Mouse (Mus musculus): ENCODE measurements around the gene Ctnna3. TPM values are rescaled to one million over a fixed set of nuclear protein-coding genes. Genes with fewer than 3 reads are reported as not detected.

Gene Ctnna3
- polyA plus RNA-seq, 1 experiment from 2014 or later = 0.90 TPM

DNA sequence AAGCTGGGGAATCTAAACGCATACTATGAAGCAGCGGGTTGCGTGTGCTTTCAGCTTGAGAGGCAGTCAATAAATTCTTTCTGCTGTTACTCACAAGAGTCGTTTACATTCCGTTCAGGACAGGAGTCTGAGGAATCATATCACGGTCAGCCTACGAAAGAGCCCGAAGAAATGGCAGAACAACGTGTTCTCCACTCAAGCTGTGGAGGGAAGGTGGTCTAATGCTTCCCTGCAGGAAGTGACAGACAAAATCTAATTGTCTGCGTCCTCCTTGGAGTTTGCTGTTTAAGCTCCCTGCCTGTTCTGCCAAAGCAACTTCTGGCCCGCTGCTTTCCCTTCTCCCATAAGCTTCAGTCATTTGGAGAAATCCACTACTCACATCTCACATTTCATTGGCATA, 548.2 kb downstream of the Ctnna3 start:
- no peak for ATAC-seq (ENCODE audit: insufficient number of reproducible peaks, insufficient read depth, low FRiP score, low TSS enrichment, low read depth)
- peaks cover 6% of the 10 kb centered on the region; the same call in 1 of the 2 replicates for H3K4me1 ChIP-seq
- peak overlapping the region; percentile 51 for H3K4me2 ChIP-seq
- H3K9ac ChIP-seq = no peak overlapping the region
- H3K36me3 ChIP-seq = no peaks in the 10 kb centered on the region
- H3K27ac ChIP-seq = no peak overlapping the region
- H3K9me3 ChIP-seq = no peaks in the 10 kb centered on the region
- peak overlapping the region; percentile 26 for H3K4me3 ChIP-seq
- no peaks in the 10 kb centered on the region for H3K27me3 ChIP-seq
- WGBS = 34% methylated on average over 11 of the region's 11 CpGs

GRCm38 (mm10) chr10:63978535-63978934, 548.6 kb downstream of the Ctnna3 start:
- H3K27me3 ChIP-seq = no peaks in the 10 kb centered on the region
- 40% methylated on average over 3 of the region's 3 CpGs for WGBS
- no peak overlapping the region for H3K9ac ChIP-seq
- no peaks in the 10 kb centered on the region for H3K36me3 ChIP-seq
- peaks cover 6% of the 10 kb centered on the region; the same call in 1 of the 2 replicates for H3K4me1 ChIP-seq
- H3K27ac ChIP-seq = no peak overlapping the region
- ATAC-seq (ENCODE audit: insufficient number of reproducible peaks, insufficient read depth, low FRiP score, low TSS enrichment, low read depth) = no peak
- no peaks in the 10 kb centered on the region for H3K9me3 ChIP-seq
- peak overlapping the region; percentile 51 for H3K4me2 ChIP-seq
- no peak overlapping the region for H3K4me3 ChIP-seq

GRCm38 (mm10) chr10:63978969-63979368, 549.1 kb downstream of the Ctnna3 start:
- H3K27ac ChIP-seq = no peak overlapping the region
- WGBS = 81% methylated on average over 5 of the region's 5 CpGs

GRCm38 (mm10) chr10:63979410-63979809, 549.5 kb downstream of the Ctnna3 start:
- Histone ChIP-seq H3K9ac (no peak overlapping the region), H3K27ac (no peak overlapping the region), H3K4me2 (no peak overlapping the region), H3K27me3 (no peaks in the 10 kb centered on the region), H3K36me3 (no peaks in the 10 kb centered on the region), H3K4me1 (peaks cover 6% of the 10 kb centered on the region; the same call in 1 of the 2 replicates), H3K9me3 (no peaks in the 10 kb centered on the region), H3K4me3 (no peak overlapping the region)
- WGBS = 82% methylated on average over 2 of the region's 2 CpGs
- ATAC-seq (ENCODE audit: insufficient number of reproducible peaks, insufficient read depth, low FRiP score, low TSS enrichment, low read depth) = no peak

More at GRCm38 (mm10) chr10:63978969-63979368, 549.1 kb downstream of the Ctnna3 start:
- Histone ChIP-seq H3K9me3 (no peaks in the 10 kb centered on the region), H3K36me3 (no peaks in the 10 kb centered on the region), H3K4me3 (no peak overlapping the region), H3K9ac (no peak overlapping the region), H3K4me1 (peaks cover 6% of the 10 kb centered on the region; the same call in 1 of the 2 replicates), H3K27me3 (no peaks in the 10 kb centered on the region), H3K4me2 (no peak overlapping the region)
- no peak for ATAC-seq (ENCODE audit: insufficient number of reproducible peaks, insufficient read depth, low FRiP score, low TSS enrichment, low read depth)

DNA sequence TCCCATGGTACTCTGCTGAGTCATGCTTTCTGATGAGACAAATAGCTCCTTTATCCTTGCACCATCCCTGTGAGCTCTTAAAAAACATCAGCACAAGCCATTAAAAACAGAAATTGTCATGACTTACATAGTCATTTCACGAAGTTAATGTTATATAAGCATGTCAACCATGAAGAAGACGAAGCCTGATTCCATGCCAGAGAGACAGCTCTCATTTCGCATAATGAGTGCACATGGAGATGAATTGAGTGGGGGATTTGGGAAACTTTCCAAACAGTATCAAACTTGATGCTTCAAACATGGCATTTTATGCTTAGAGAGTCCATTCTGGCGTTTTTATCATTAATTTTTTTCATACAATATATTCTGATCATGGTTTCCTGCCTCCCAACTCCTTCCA, 555.7 kb downstream of the Ctnna3 start:
- Histone ChIP-seq H3K36me3 (no peaks in the 10 kb centered on the region), H3K9me3 (no peaks in the 10 kb centered on the region), H3K27me3 (no peaks in the 10 kb centered on the region), H3K9ac (no peak overlapping the region), H3K27ac (no peak overlapping the region), H3K4me3 (no peak overlapping the region), H3K4me1 (no peaks in the 10 kb centered on the region), H3K4me2 (no peak overlapping the region)
- ATAC-seq (ENCODE audit: insufficient number of reproducible peaks, insufficient read depth, low FRiP score, low TSS enrichment, low read depth) = no peak
- 58% methylated on average over 4 of the region's 4 CpGs for WGBS

DNA sequence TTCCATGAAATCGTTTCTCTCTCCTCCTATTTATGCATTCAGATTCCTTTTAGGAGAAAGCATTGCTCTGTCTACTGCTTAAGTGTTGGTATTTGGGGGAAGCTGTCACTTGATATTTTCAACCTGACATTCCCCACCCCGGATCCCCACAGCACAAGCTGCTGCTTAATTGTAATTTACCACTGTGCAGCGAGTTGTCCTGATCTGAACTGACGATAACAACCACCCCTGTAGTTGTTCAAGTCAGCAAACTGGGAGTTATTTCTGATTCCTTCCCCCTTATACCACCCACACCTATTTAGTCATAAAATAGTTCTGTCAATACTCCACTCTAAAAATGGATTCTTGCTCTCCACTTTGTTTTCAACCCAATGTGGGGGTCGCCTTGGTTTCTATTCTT, 564.4 kb downstream of the Ctnna3 start:
- Histone ChIP-seq H3K4me3 (no peak overlapping the region), H3K36me3 (no peaks in the 10 kb centered on the region), H3K27ac (no peak overlapping the region), H3K27me3 (no peaks in the 10 kb centered on the region), H3K9me3 (no peaks in the 10 kb centered on the region), H3K4me1 (no peaks in the 10 kb centered on the region), H3K9ac (no peak overlapping the region), H3K4me2 (no peak overlapping the region)
- 79% methylated on average over 5 of the region's 5 CpGs for whole genome bisulfite sequencing
- no peak for ATAC-seq (ENCODE audit: insufficient number of reproducible peaks, insufficient read depth, low FRiP score, low TSS enrichment, low read depth)

- H3K27ac ChIP-seq = no peak overlapping the region
- H3K36me3 ChIP-seq = no peaks in the 10 kb centered on the region
- no peaks in the 10 kb centered on the region for H3K27me3 ChIP-seq
- no peak for ATAC-seq (ENCODE audit: insufficient number of reproducible peaks, insufficient read depth, low FRiP score, low TSS enrichment, low read depth)
- H3K9ac ChIP-seq = no peak overlapping the region
- no peaks in the 10 kb centered on the region for H3K9me3 ChIP-seq
- H3K4me3 ChIP-seq = no peak overlapping the region
- 72% methylated on average over 6 of the region's 6 CpGs for WGBS
- no peaks in the 10 kb centered on the region for H3K4me1 ChIP-seq
- H3K4me2 ChIP-seq = no peak overlapping the region
Measured at GRCm38 (mm10) chr10:64001531-64001930, 571.6 kb downstream of the Ctnna3 start.

DNA sequence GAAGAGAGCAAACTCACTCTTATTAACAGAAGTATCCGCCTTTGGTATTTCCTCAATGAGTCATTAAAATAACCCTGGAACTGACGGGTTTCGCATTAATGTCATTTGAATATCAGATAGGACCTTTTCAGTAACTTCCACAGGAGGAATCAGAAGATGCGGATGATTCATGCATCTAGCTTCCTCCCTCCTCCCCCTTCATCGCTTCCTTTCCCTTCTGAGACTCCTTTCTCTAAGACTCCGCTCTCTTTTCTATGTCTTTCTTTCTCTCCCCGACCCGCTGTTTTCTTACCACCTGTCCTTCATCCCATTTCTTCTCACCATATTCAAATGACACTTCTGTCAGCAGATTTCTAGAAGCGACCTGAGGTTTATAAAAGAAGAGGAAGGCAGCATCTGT, 572.1 kb downstream of the Ctnna3 start:
- no peak for ATAC-seq (ENCODE audit: insufficient number of reproducible peaks, insufficient read depth, low FRiP score, low TSS enrichment, low read depth)
- H3K27me3 ChIP-seq = no peaks in the 10 kb centered on the region
- H3K36me3 ChIP-seq = no peaks in the 10 kb centered on the region
- no peak overlapping the region for H3K27ac ChIP-seq
- WGBS = 85% methylated on average over 9 of the region's 9 CpGs
- H3K9ac ChIP-seq = no peak overlapping the region
- H3K9me3 ChIP-seq = no peaks in the 10 kb centered on the region
- H3K4me3 ChIP-seq = no peak overlapping the region
- H3K4me2 ChIP-seq = no peak overlapping the region
- H3K4me1 ChIP-seq = no peaks in the 10 kb centered on the region

DNA sequence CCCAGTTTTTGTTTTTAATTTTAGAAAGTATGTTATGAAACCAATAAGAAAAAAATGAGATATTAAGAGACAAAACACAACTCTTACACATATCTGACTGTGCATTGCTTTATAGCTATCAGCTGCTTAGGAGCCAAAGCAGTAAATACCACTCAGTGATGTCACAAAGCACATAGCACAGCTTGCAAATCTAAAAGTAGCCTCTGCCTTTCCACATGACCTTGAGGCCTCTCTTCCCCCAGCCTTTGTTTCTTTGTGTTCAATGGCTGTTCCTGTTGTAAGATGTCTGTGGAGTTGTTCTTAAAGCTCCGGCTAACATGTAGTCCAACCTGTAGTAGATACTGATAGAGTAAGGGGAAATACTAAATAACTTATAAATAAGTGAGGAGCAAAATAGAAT, 590.4 kb downstream of the Ctnna3 start:
- Histone ChIP-seq H3K9ac (no peak overlapping the region), H3K4me3 (no peak overlapping the region), H3K4me1 (no peaks in the 10 kb centered on the region), H3K36me3 (no peaks in the 10 kb centered on the region), H3K27me3 (no peaks in the 10 kb centered on the region), H3K9me3 (no peaks in the 10 kb centered on the region), H3K27ac (no peak overlapping the region), H3K4me2 (no peak overlapping the region)
- ATAC-seq (ENCODE audit: insufficient number of reproducible peaks, insufficient read depth, low FRiP score, low TSS enrichment, low read depth) = no peak
- WGBS = 86% methylated on average over 1 of the region's 1 CpGs

DNA sequence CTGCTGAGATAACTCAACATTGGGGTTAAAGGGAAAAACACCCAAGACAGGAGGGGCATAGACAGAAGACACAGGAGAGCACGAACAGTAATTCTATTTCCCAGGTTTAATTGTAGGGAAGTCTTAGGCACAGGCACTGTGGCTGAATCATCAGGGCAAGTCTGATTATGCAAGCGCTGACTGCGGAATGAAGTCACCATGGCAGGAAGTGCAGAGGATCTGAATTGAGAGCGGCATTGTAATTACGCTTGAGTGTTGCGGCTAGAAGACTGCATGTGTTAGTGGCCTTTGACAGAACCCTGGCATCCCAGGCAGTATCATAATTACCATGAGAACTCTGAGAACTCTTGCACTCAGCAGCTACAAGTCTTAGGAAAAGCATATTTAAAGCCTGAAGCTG, 593.4 kb downstream of the Ctnna3 start:
- Histone ChIP-seq H3K27ac (no peak overlapping the region), H3K9me3 (no peaks in the 10 kb centered on the region), H3K36me3 (no peaks in the 10 kb centered on the region), H3K4me3 (no peak overlapping the region), H3K27me3 (no peaks in the 10 kb centered on the region), H3K9ac (no peak overlapping the region), H3K4me2 (no peak overlapping the region), H3K4me1 (no peaks in the 10 kb centered on the region)
- no peak for ATAC-seq (ENCODE audit: insufficient number of reproducible peaks, insufficient read depth, low FRiP score, low TSS enrichment, low read depth)
- 71% methylated on average over 6 of the region's 6 CpGs for whole genome bisulfite sequencing

- no peak overlapping the region for H3K9ac ChIP-seq
- H3K36me3 ChIP-seq = no peaks in the 10 kb centered on the region
- no peak overlapping the region for H3K4me2 ChIP-seq
- no peak for ATAC-seq (ENCODE audit: insufficient number of reproducible peaks, insufficient read depth, low FRiP score, low TSS enrichment, low read depth)
- no peaks in the 10 kb centered on the region for H3K27me3 ChIP-seq
- H3K9me3 ChIP-seq = no peaks in the 10 kb centered on the region
- no peaks in the 10 kb centered on the region for H3K4me1 ChIP-seq
- H3K27ac ChIP-seq = no peak overlapping the region
- H3K4me3 ChIP-seq = no peak overlapping the region
Measured at GRCm38 (mm10) chr10:64030901-64031300, 601.0 kb downstream of the Ctnna3 start.

GRCm38 (mm10) chr10:64039760-64040535, 610.0 kb downstream of the Ctnna3 start:
- Histone ChIP-seq H3K4me1 (peaks cover 10% of the 10 kb centered on the region), H3K4me3 (no peak overlapping the region), H3K9me3 (no peaks in the 10 kb centered on the region), H3K27ac (no peak overlapping the region), H3K9ac (no peak overlapping the region), H3K4me2 (peak overlapping the region; percentile 9; the same call in 1 of the 2 replicates), H3K36me3 (no peaks in the 10 kb centered on the region), H3K27me3 (no peaks in the 10 kb centered on the region)
- no peak for ATAC-seq (ENCODE audit: insufficient number of reproducible peaks, insufficient read depth, low FRiP score, low TSS enrichment, low read depth)
- 58% methylated on average over 17 of the region's 17 CpGs for WGBS
